ENCODE assay signal across 9 mouse cellular contexts in the genomic region with DNA sequence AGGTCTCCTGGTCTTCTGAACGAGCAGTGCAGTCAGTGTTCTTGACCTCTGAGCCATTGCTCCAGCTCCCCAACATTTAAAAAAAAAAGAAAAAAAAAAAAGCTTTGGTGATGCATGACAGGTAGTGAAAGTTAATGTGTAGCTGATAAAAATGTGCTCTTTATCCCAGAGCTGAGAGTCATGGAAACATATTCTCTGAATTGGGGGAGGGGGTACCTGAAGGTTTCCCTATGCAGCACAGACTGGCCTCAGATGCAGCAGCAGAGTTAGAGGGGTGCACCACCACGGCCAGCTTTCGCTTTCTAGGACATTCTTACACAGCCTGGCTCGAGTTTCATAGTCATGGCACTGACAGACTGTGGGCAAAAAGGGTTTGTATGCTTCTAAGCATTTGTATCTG.
DNase-seq lines count a peak whose midpoint lies in the region; ATAC-seq and TF ChIP-seq lines count a peak whose summit lies in the region.
"Had no signal": no experiment of that assay in that cellular context is flagged by ENCODE, and none has a peak within 500 bp of the region (broad histone marks: within the 10 kb centered on the region; RNA-seq: fewer than 3 reads in every experiment).

No protein-coding gene starts in this region.

- no peaks in the 10 kb centered on the region for H3K9me3 ChIP-seq in forebrain, embryonic 11.5 days (ENCODE audit: control insufficient read depth, low read length)
- H3K9me3 ChIP-seq in forebrain, postnatal 0 days (ENCODE audit: low read length), result no peaks in the 10 kb centered on the region
- no peaks in the 10 kb centered on the region for H3K9me3 ChIP-seq in lung, embryonic 16.5 days (ENCODE audit: control insufficient read depth, low read length)

- no peak for TF ChIP-seq CTCF in forebrain, postnatal 0 days (IDR thresholded peaks at IDR 0.05; ENCODE audit: low read depth)
- no peak for TF ChIP-seq CTCF in small intestine, adult 2 months (IDR thresholded peaks at IDR 0.05; ENCODE audit: extremely low read depth, insufficient read length, insufficient replicate concordance, low read depth, low read length)

- peaks cover 22% of the 10 kb centered on the region for H3K4me1 ChIP-seq in forebrain, embryonic 11.5 days (replicated peaks; ENCODE audit: control insufficient read depth, insufficient read depth, low read length)
- peaks cover 15% of the 10 kb centered on the region for H3K4me1 ChIP-seq in forebrain, postnatal 0 days (ENCODE audit: insufficient read depth)
- peaks cover 62% of the 10 kb centered on the region for H3K4me1 ChIP-seq in lung, embryonic 16.5 days (replicated peaks; ENCODE audit: control insufficient read depth, insufficient read depth, low read length)
- peaks cover 26% of the 10 kb centered on the region for H3K4me1 ChIP-seq in small intestine, adult 2 months (ENCODE audit: control insufficient read depth, insufficient read depth, insufficient read length, low read length)

- H3K4me2 ChIP-seq in forebrain, embryonic 11.5 days (ENCODE audit: low read depth, low read length, severe bottlenecking), result no peak overlapping the region
- H3K4me2 ChIP-seq in forebrain, postnatal 0 days (ENCODE audit: low read depth), result no peak overlapping the region
- H3K4me2 ChIP-seq in lung, embryonic 16.5 days (ENCODE audit: low read depth, low read length), result no peak overlapping the region

- H3K27me3 ChIP-seq in forebrain, embryonic 11.5 days (ENCODE audit: control insufficient read depth, insufficient read depth, low read length), result no peaks in the 10 kb centered on the region
- H3K27me3 ChIP-seq in forebrain, postnatal 0 days (ENCODE audit: insufficient read depth, low read length), result no peaks in the 10 kb centered on the region
- no peaks in the 10 kb centered on the region for H3K27me3 ChIP-seq in lung, embryonic 16.5 days (ENCODE audit: control insufficient read depth, insufficient read depth, low read depth, low read length)
- H3K27me3 ChIP-seq in small intestine, adult 2 months (ENCODE audit: control insufficient read depth, insufficient read depth, low read length), result no peaks in the 10 kb centered on the region

- DNase-seq in forebrain, embryonic 11.5 days (ENCODE audit: low spot score), result no peak
- no peak for DNase-seq in forebrain, postnatal 0 days
- no peak for DNase-seq in lung, postnatal 4 days
- peak; percentile 44 for DNase-seq in kidney, postnatal 14 days
- no peak for DNase-seq in left cerebral cortex, adult 11 months (ENCODE audit: low spot score)
- DNase-seq in frontal cortex, adult 2 months (ENCODE audit: extremely low spot score in 1 of 2, low spot score in 1 of 2), result no peak
- DNase-seq: spleen, adult 18-20 months had no signal

- no peaks in the 10 kb centered on the region for H3K36me3 ChIP-seq in forebrain, embryonic 11.5 days (ENCODE audit: control insufficient read depth, insufficient read depth, low read length)
- no peaks in the 10 kb centered on the region for H3K36me3 ChIP-seq in forebrain, postnatal 0 days (ENCODE audit: insufficient read depth)
- H3K36me3 ChIP-seq in lung, embryonic 16.5 days (ENCODE audit: control insufficient read depth, insufficient read depth, low read length), result no peaks in the 10 kb centered on the region
- H3K36me3 ChIP-seq in small intestine, adult 2 months (ENCODE audit: control insufficient read depth, insufficient read depth, low read length), result no peaks in the 10 kb centered on the region

- H3K27ac ChIP-seq in forebrain, embryonic 11.5 days (ENCODE audit: low read depth, low read length), result peak overlapping the region; percentile 27; the same call in 1 of the 2 replicates
- no peak overlapping the region for H3K27ac ChIP-seq in forebrain, postnatal 0 days (ENCODE audit: low read depth, low read length)
- peak overlapping the region; percentile 98 for H3K27ac ChIP-seq in lung, embryonic 16.5 days (ENCODE audit: low read length)
- H3K27ac ChIP-seq in small intestine, adult 2 months (ENCODE audit: insufficient read depth, low read depth, low read length), result 0 out of 2 replicates have a peak overlapping the region, but pooled peaks have one; percentile 0

- WGBS in forebrain, embryonic 11.5 days, result 74% methylated on average over 4 of the region's 4 CpGs
- WGBS in forebrain, postnatal 0 days, result 52% methylated on average over 4 of the region's 4 CpGs
- 39% methylated on average over 4 of the region's 4 CpGs for WGBS in lung, embryonic 16.5 days
- 68% methylated on average over 4 of the region's 4 CpGs for WGBS in small intestine, adult 2 months

- no peak for ATAC-seq in forebrain, embryonic 11.5 days (replicated peaks; ENCODE audit: low FRiP score)
- ATAC-seq in forebrain, postnatal 0 days, result no peak
- no peak for ATAC-seq in lung, embryonic 16.5 days (ENCODE audit: low read depth)

- H3K4me3 ChIP-seq in forebrain, embryonic 11.5 days (ENCODE audit: low read depth, low read length), result no peak overlapping the region
- H3K4me3 ChIP-seq in forebrain, postnatal 0 days (ENCODE audit: low read depth, low read length), result no peak overlapping the region
- H3K4me3 ChIP-seq in lung, embryonic 16.5 days (ENCODE audit: low read length), result no peak overlapping the region
- H3K4me3 ChIP-seq in small intestine, adult 2 months (ENCODE audit: low read depth, low read length), result no peak overlapping the region

- H3K9ac ChIP-seq in forebrain, embryonic 11.5 days (ENCODE audit: low read length), result no peak overlapping the region
- no peak overlapping the region for H3K9ac ChIP-seq in forebrain, postnatal 0 days
- 0 out of 2 replicates have a peak overlapping the region, but pooled peaks have one; percentile 15 for H3K9ac ChIP-seq in lung, embryonic 16.5 days (ENCODE audit: low read length)

- no peak for TF ChIP-seq POLR2A in small intestine, adult 2 months (IDR thresholded peaks at IDR 0.05; ENCODE audit: low read depth, low read length)
